Mouse (Mus musculus) CH12.LX (cell line): Measurements from ENCODE around the gene Entpd3. TPM values are rescaled to one million over a fixed set of nuclear protein-coding genes. Genes with fewer than 3 reads are reported as not detected.

Source experiments
- DNase-seq: peaks from one replicate; pipeline ENCODE4 v3.0.0-alpha.2; 2013; ENCODE audit errors: extremely low read depth
- H3K27ac ChIP-seq: 2 replicates; pipeline ENCODE4 v1.5.1; 2012; ENCODE audit warnings: low read depth, mild to moderate bottlenecking, control low read depth, moderate library complexity; ENCODE audit not compliant: insufficient read depth
- H3K27me3 ChIP-seq: replicated peaks from 2 replicates; pipeline ENCODE3; 2012; ENCODE audit warnings: inconsistent platforms
- H3K36me3 ChIP-seq, 2 experiments: replicated peaks in 1 of 2; 2 replicates each; pipeline versions ENCODE3 to v1.6.1; 2012; ENCODE audit warnings: inconsistent platforms in 1 of 2, low read length in 1 of 2, mild to moderate bottlenecking in 1 of 2, mixed read lengths in 1 of 2, moderate library complexity in 1 of 2; ENCODE audit not compliant: control insufficient read depth in 1 of 2, insufficient read depth in 1 of 2
- H3K4me1 ChIP-seq, 2 experiments: 2 replicates each; pipeline ENCODE4 v1.6.1; 2012; ENCODE audit warnings: inconsistent platforms in 1 of 2, moderate library complexity in 1 of 2; ENCODE audit not compliant: insufficient read depth in 2 of 2, control insufficient read depth in 1 of 2
- H3K4me2 ChIP-seq: 2 replicates; pipeline ENCODE4 v1.6.1; 2012; ENCODE audit warnings: low read depth, mild to moderate bottlenecking, control low read depth; ENCODE audit not compliant: poor library complexity, insufficient read depth, severe bottlenecking
- H3K4me3 ChIP-seq, 3 experiments: fragments of 150-350 bp in 1 of 3; sonication (generic) in 1 of 3; replicated peaks in 1 of 3; 2 replicates each; pipeline versions ENCODE3 to v1.5.1; 2011 to 2012; ENCODE audit warnings: low read depth in 2 of 3, low read length in 2 of 3, mild to moderate bottlenecking in 2 of 3, moderate library complexity in 2 of 3, control low read depth in 1 of 3, improper control_type of control experiment in 1 of 3, inconsistent platforms in 1 of 3, mixed read lengths in 1 of 3; ENCODE audit not compliant: poor library complexity in 1 of 3
- H3K79me2 ChIP-seq: replicated peaks from 2 replicates; pipeline ENCODE4 v1.6.1; 2012; ENCODE audit warnings: mild to moderate bottlenecking, moderate library complexity; ENCODE audit not compliant: control insufficient read depth, poor library complexity, insufficient read depth, severe bottlenecking; ENCODE audit errors: extremely low read depth
- H3K9ac ChIP-seq: 2 replicates; pipeline ENCODE4 v1.6.1; 2012; ENCODE audit warnings: low read depth, mild to moderate bottlenecking, control low read depth, moderate library complexity; ENCODE audit not compliant: insufficient read depth
- H3K9me3 ChIP-seq: replicated peaks from 2 replicates; pipeline ENCODE3; 2012; ENCODE audit warnings: low read length, inconsistent platforms, mixed read lengths
- BHLHE40 ChIP-seq: IDR thresholded peaks from 2 replicates; pipeline ENCODE4 v1.6.1; 2011; ENCODE audit warnings: mild to moderate bottlenecking, low read depth, low read length, improper control_type of control experiment
- ELF1 ChIP-seq: IDR thresholded peaks from 2 replicates; pipeline ENCODE4 v1.6.1; 2014; ENCODE audit warnings: low read depth, mild to moderate bottlenecking, inconsistent platforms, low read length, improper control_type of control experiment
- EP300 ChIP-seq: IDR thresholded peaks from 2 replicates; pipeline ENCODE4 v1.6.1; 2011; ENCODE audit warnings: low read length, improper control_type of control experiment
- IRF4 ChIP-seq: IDR thresholded peaks from 2 replicates; pipeline ENCODE4 v1.6.1; 2014; ENCODE audit warnings: low read depth, mild to moderate bottlenecking, inconsistent platforms, low read length, improper control_type of control experiment
- JUN ChIP-seq: IDR thresholded peaks from 2 replicates; pipeline ENCODE4 v1.6.1; 2011; ENCODE audit warnings: low read depth, mild to moderate bottlenecking, low read length, improper control_type of control experiment, moderate library complexity; ENCODE audit not compliant: insufficient read depth
- JUND ChIP-seq: conservative IDR thresholded peaks from 2 replicates; pipeline ENCODE4 v1.6.1; 2011; ENCODE audit warnings: low read depth, low read length, improper control_type of control experiment
- KAT2A ChIP-seq: IDR thresholded peaks from 2 replicates; pipeline ENCODE4 v1.6.1; 2012; ENCODE audit warnings: low read length, improper control_type of control experiment, inconsistent platforms; ENCODE audit not compliant: insufficient replicate concordance
- MAFK ChIP-seq: IDR thresholded peaks from 2 replicates; pipeline ENCODE4 v1.6.1; 2011; ENCODE audit warnings: low read length, improper control_type of control experiment; ENCODE audit not compliant: insufficient replicate concordance
- MAZ ChIP-seq: IDR thresholded peaks from 2 replicates; pipeline ENCODE4 v1.6.1; 2012; ENCODE audit warnings: low read depth, mild to moderate bottlenecking, inconsistent platforms, low read length, improper control_type of control experiment, moderate library complexity
- MXI1 ChIP-seq: IDR thresholded peaks from 2 replicates; pipeline ENCODE4 v1.6.1; 2011; ENCODE audit warnings: mild to moderate bottlenecking, low read depth, low read length, improper control_type of control experiment
- NELFE ChIP-seq: IDR thresholded peaks from 2 replicates; pipeline ENCODE4 v1.6.1; 2011; ENCODE audit warnings: low read depth, low read length, improper control_type of control experiment
- NRF1 ChIP-seq: IDR thresholded peaks from 2 replicates; pipeline ENCODE4 v1.6.1; 2014; ENCODE audit warnings: low read depth, mild to moderate bottlenecking, inconsistent platforms, low read length, improper control_type of control experiment, moderate library complexity
- RAD21 ChIP-seq: IDR thresholded peaks from 2 replicates; pipeline ENCODE4 v1.6.1; 2011; ENCODE audit warnings: low read depth, mild to moderate bottlenecking, low read length, improper control_type of control experiment, moderate library complexity
- SIN3A ChIP-seq: IDR thresholded peaks from 2 replicates; pipeline ENCODE4 v1.6.1; 2012; ENCODE audit warnings: low read length, improper control_type of control experiment, inconsistent platforms
- TBP ChIP-seq: conservative IDR thresholded peaks from 2 replicates; pipeline ENCODE4 v1.6.1; 2011; ENCODE audit warnings: low read depth, low read length, improper control_type of control experiment
- UBTF ChIP-seq: IDR thresholded peaks from 2 replicates; pipeline ENCODE4 v1.6.1; 2012; ENCODE audit warnings: low read depth, mild to moderate bottlenecking, inconsistent platforms, low read length, improper control_type of control experiment, moderate library complexity
- USF1 ChIP-seq: IDR thresholded peaks from 2 replicates; pipeline ENCODE4 v1.6.1; 2014; ENCODE audit warnings: low read depth, mild to moderate bottlenecking, inconsistent platforms, low read length, improper control_type of control experiment
- ZKSCAN1 ChIP-seq: IDR thresholded peaks from 2 replicates; pipeline ENCODE4 v1.6.1; 2012; ENCODE audit warnings: low read depth, inconsistent platforms, low read length, improper control_type of control experiment, borderline replicate concordance
- dilution Hi-C: fragments of 300-500 bp; cut with MboI; formaldehyde crosslinking; loops from 2 replicates; pipeline ENCODE4 v1.14.3; 2020; ENCODE audit warnings: low sequenced_read_pairs; ENCODE audit not compliant: extremely low pct_unique_long_range_greater_than_20kb, extremely low pct_ligation_motif_present
- in situ Hi-C: fragments of 300-500 bp; cut with MboI; formaldehyde crosslinking; loops from 3 replicates; pipeline ENCODE4 v1.14.3; 2019; ENCODE audit warnings: low sequenced_read_pairs, low pct_ligation_motif_present, low pct_unique_long_range_greater_than_20kb, mixed read lengths
- polyA plus RNA-seq: library from polyadenylated mRNA; unstranded; fragments of >175 nt; gene quantifications from 2 replicates; pipeline ENCODE4 v1.2.1, GENCODE M21; 2012; ENCODE audit warnings: low read depth; ENCODE audit not compliant: insufficient read length
- total RNA-seq, 2 experiments: library from RNA; depleted of rRNA; stranded (reverse); fragments of 300-350 nt in 1 of 2; fragments of >200 nt in 1 of 2; gene quantifications; 2 replicates each; pipeline ENCODE4 v1.2.3; 2012 to 2014

Gene Entpd3
- total and polyA plus RNA-seq, 3 experiments = 0.04 TPM; not detected in 2

GRCm38 (mm10) chr9:120521161-120521560 is 18.5 kb upstream of the Entpd3 start:
- Histone ChIP-seq H3K27me3 (peaks cover 5% of the 10 kb centered on the region), H3K4me2 (no peak overlapping the region), H3K4me3 (no peak overlapping the region), H3K36me3 (no peaks in the 10 kb centered on the region), H3K9me3 (no peaks in the 10 kb centered on the region), H3K9ac (no peak overlapping the region), H3K27ac (no peak overlapping the region), H3K79me2 (no peaks in the 10 kb centered on the region), H3K4me1 (peaks cover 0 to 9% of the 10 kb centered on the region in 2 experiments; a peak in 2 of 4 replicates)
- dilution Hi-C loops = no loop called here
- TF ChIP-seq UBTF (no peak), BHLHE40 (no peak), MXI1 (no peak), MAFK (no peak), USF1 (no peak), KAT2A (no peak), JUND (no peak), TBP (no peak), ELF1 (no peak), NRF1 (no peak), SIN3A (no peak), IRF4 (no peak), RAD21 (no peak)
- in situ Hi-C loops = no loop called here
- no peak for DNase-seq

GRCm38 (mm10) chr9:120527270-120527669 is 12.3 kb upstream of the Entpd3 start:
- dilution Hi-C loops (no loop called here), in situ Hi-C loops (no loop called here)
- H3K4me3 ChIP-seq = no peak overlapping the region
- TF ChIP-seq ZKSCAN1 (no peak), SIN3A (no peak), MAZ (no peak), JUN (no peak), EP300 (no peak), IRF4 (no peak), NELFE (no peak), RAD21 (no peak), UBTF (no peak), JUND (no peak)
- H3K9me3 ChIP-seq = no peaks in the 10 kb centered on the region
- no peak overlapping the region for H3K4me2 ChIP-seq
- no peak overlapping the region for H3K9ac ChIP-seq
- H3K27ac ChIP-seq = no peak overlapping the region
- no peaks in the 10 kb centered on the region for H3K4me1 ChIP-seq
- H3K36me3 ChIP-seq = no peaks in the 10 kb centered on the region
- no peaks in the 10 kb centered on the region for H3K27me3 ChIP-seq
- H3K79me2 ChIP-seq = no peaks in the 10 kb centered on the region
- no peak for DNase-seq
